Mouse (Mus musculus) left cerebral cortex, adult 8-10 months (tissue): ENCODE data around the gene Mier3. TPM values are rescaled to one million over a fixed set of nuclear protein-coding genes. Genes with fewer than 3 reads are reported as not detected.

Experiments
- total RNA-seq, 4 experiments: library from RNA; stranded (reverse); gene quantifications; 2 replicates each; pipeline ENCODE4 v1.2.4; 2022

The Mier3 gene
- total RNA-seq, 4 experiments from 2014 or later, result 27.9 to 32.1 (median 30.4) TPM

Other genes with a start within 250 kb of the Mier3 start
- 100 to 1,000 TPM in 1 of 4 experiments, 10 to 100 TPM in 3; 82.3 to 102 (median 90.8) TPM for gene Gpbp1, start 190.9 kb upstream of the Mier3 start, total RNA-seq
- not detected for gene Gm49496, start 131.0 kb upstream of the Mier3 start, total RNA-seq
- gene Gm10198, start 88.2 kb upstream of the Mier3 start, total RNA-seq, result not detected
- gene Map3k1, start 128.0 kb downstream of the Mier3 start, total RNA-seq, result 10 to 100 TPM in 3 of 4 experiments, 1 to 10 TPM in 1; 8.5 to 13.2 (median 12.0) TPM